Mouse (Mus musculus): Measurements from ENCODE around the gene Ppp1r14b. TPM values are rescaled to one million over a fixed set of nuclear protein-coding genes. Genes with fewer than 3 reads are reported as not detected.

Ppp1r14b gene
- polyA plus RNA-seq (2012; rRNA removed) (277 and 304 TPM in 2 replicates), polyA plus RNA-seq (2014; fragmentation: Nextera tagmentation; extraction: Ambion mirVana) (249 and 282 TPM in 2 replicates)

DNA sequence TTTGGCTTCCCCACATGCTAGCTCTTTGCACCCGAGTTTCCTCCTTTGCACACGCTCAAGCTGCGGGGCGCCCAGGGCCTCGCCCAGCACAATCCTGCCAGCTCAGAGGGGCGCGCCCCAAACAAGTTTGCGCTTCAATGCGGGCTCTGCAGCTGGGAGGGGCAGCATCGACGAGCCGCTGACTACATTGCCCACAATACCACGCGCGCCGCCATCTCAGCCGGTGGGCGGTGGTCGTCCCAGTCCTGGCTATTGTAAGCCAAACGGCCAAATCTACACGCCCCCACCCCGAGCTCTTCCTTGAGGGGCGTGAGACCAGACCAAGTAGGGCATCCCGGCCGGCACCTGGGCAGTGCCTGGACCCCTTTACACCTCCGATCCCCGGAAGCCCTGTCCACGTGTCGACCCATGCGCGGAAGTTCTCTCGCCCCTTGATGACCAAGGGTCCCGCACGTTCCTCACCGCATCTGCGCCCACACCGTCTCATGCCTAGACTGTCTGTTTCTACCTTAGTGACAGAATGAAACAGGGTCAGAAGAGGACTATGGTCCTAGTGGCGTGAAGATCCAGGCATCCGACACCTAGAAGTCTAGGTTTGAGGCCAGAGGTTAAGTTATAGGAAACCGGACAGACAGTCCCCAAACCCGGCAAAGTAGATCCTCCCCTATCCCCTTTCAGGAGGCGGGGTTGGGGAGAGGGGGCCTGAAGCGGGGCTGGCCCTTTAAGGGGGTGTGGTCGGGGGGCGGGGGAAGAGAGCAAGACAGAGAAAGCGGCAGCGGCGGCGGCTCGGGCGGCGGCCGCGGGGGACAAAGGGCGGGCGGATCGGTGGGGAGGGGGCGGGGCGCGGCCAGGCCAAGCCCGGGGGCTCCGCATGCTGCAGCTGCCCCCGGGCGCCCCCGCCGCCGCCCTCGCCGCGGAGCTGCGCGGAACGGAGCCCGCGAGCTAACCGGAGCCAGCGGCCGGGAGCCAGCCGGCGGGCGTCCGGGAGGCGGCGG is at the start of gene Ppp1r14b:
Ppp1r14b (plus strand) TSS at position 758 of the 995 bp plus-strand sequence.
- Histone ChIP-seq H3K36me3 (ENCODE audit: control insufficient read depth, insufficient read depth, low read length) (peaks cover 14% of the 10 kb centered on the region; the same call in 1 of the 2 replicates), H3K27me3 (ENCODE audit: control insufficient read depth, insufficient read depth, low read length) (no peaks in the 10 kb centered on the region), H3K4me2 (replicated peaks; ENCODE audit: low read depth, low read length, severe bottlenecking) (peak within 1 kb of the TSS; percentile 86), H3K9ac (ENCODE audit: low read depth, low read length, severe bottlenecking) (peak within 1 kb of the TSS; percentile 69), H3K27ac (replicated peaks; ENCODE audit: low read depth, low read length) (peak within 1 kb of the TSS; percentile 87), H3K9me3 (ENCODE audit: control insufficient read depth, low read length) (no peaks in the 10 kb centered on the region), H3K4me1 (ENCODE audit: control insufficient read depth, insufficient read depth, low read length) (peaks cover 23% of the 10 kb centered on the region), H3K4me3 (replicated peaks; ENCODE audit: low read length) (peak within 1 kb of the TSS; percentile 67)
- TF ChIP-seq POLR2A (IDR thresholded peaks at IDR 0.05; ENCODE audit: borderline replicate concordance, extremely low read depth, insufficient read depth, insufficient read length) = 0 out of 2 replicates have a peak, but pooled peaks have one; percentile 12
- ATAC-seq (ENCODE audit: low FRiP score, low read depth) (peak; percentile 75), DNase-seq (ENCODE audit: low spot score) (peak; percentile 91)
- under 1% methylated on average over 42 of the region's 84 CpGs for WGBS

DNA sequence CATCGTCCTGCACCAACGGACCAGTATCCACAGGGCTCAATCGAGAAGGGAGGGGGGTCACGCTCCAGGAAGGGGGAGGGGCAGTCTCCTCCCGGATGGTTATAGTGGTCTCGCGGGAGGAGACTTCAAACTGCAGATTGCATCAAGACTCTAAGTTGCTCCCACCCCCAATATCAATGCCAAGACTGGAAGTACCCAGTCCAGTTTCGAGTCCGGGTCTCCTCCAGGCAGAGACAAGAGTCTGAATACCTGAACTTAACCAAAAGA is 49.5 kb upstream of the Ppp1r14b start, which contains the start of gene Catsperz:
Catsperz (minus strand) TSS at position 74 of the 267 bp plus-strand sequence.
- no peaks in the 10 kb centered on the region for H3K9me3 ChIP-seq (ENCODE audit: control insufficient read depth, low read length)
- DNase-seq (ENCODE audit: low spot score) (no peak), ATAC-seq (ENCODE audit: low FRiP score, low read depth) (no peak)
- H3K4me2 ChIP-seq (replicated peaks; ENCODE audit: low read depth, low read length, severe bottlenecking) = peak within 1 kb of the TSS; percentile 36
- WGBS = 6% methylated on average over 9 of the region's 9 CpGs
- peaks cover 69% of the 10 kb centered on the region for H3K27me3 ChIP-seq (ENCODE audit: control insufficient read depth, insufficient read depth, low read length)
- peak within 1 kb of the TSS; percentile 22 for H3K4me3 ChIP-seq (replicated peaks; ENCODE audit: low read length)
- no peak within 1 kb of the TSS for H3K27ac ChIP-seq (replicated peaks; ENCODE audit: low read depth, low read length)
- TF ChIP-seq POLR2A (IDR thresholded peaks at IDR 0.05; ENCODE audit: borderline replicate concordance, extremely low read depth, insufficient read depth, insufficient read length) = no peak
- H3K36me3 ChIP-seq (ENCODE audit: control insufficient read depth, insufficient read depth, low read length) = no peaks in the 10 kb centered on the region
- 0 out of 2 replicates have a peak within 1 kb of the TSS, but pooled peaks have one; percentile 7 for H3K9ac ChIP-seq (ENCODE audit: low read depth, low read length, severe bottlenecking)
- H3K4me1 ChIP-seq (ENCODE audit: control insufficient read depth, insufficient read depth, low read length) = peaks cover 16% of the 10 kb centered on the region; the same call in 1 of the 2 replicates

DNA sequence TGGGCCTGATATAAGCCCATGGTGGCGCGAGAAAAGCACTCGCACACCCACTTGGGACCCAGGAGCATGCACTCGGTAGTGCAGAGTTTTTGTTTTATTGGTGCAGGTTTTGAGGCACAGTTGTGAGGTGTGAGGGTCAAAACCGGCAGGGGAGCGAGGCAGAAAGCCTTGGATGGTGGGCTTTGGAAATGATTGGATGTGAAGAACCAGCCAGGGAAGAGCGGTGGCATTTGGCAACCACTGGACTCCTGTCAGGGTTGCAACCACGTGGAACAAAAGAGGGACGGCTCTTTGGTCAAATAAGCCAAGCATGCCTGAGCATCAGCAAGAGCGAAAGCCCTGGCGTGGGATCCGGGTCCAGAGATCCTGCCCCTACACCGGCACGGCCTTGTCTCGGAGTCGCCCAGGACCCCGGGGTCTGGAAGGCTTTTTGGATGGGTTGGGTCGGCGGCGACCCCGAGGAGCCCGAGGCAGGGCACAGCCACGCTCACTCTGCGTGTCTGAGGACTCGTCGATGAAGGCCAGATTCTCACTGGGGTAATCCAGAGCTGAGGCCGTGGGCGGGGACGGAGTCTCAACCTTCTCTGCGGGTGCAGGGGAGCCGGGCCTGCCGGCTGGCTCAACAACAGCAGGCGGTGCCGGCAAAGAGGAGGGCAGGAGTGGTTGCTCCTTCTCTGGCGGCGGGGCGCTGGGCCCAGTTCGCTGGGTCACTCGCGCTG is 49.0 kb upstream of the Ppp1r14b start:
- Histone ChIP-seq H3K4me3 (replicated peaks; ENCODE audit: low read length) (peak overlapping the region; percentile 22; the same call in 1 of the 2 replicates), H3K27me3 (ENCODE audit: control insufficient read depth, insufficient read depth, low read length) (peaks cover 74% of the 10 kb centered on the region), H3K9me3 (ENCODE audit: control insufficient read depth, low read length) (no peaks in the 10 kb centered on the region), H3K9ac (ENCODE audit: low read depth, low read length, severe bottlenecking) (0 out of 2 replicates have a peak overlapping the region, but pooled peaks have one; percentile 7), H3K4me1 (ENCODE audit: control insufficient read depth, insufficient read depth, low read length) (peaks cover 11% of the 10 kb centered on the region; the same call in 1 of the 2 replicates), H3K4me2 (replicated peaks; ENCODE audit: low read depth, low read length, severe bottlenecking) (peak overlapping the region; percentile 36; the same call in 1 of the 2 replicates), H3K36me3 (ENCODE audit: control insufficient read depth, insufficient read depth, low read length) (no peaks in the 10 kb centered on the region), H3K27ac (replicated peaks; ENCODE audit: low read depth, low read length) (no peak overlapping the region)
- no peak for ATAC-seq (ENCODE audit: low FRiP score, low read depth)
- WGBS = 8% methylated on average over 38 of the region's 40 CpGs
- TF ChIP-seq POLR2A (IDR thresholded peaks at IDR 0.05; ENCODE audit: borderline replicate concordance, extremely low read depth, insufficient read depth, insufficient read length) = no peak
- DNase-seq (ENCODE audit: low spot score) = no peak

DNA sequence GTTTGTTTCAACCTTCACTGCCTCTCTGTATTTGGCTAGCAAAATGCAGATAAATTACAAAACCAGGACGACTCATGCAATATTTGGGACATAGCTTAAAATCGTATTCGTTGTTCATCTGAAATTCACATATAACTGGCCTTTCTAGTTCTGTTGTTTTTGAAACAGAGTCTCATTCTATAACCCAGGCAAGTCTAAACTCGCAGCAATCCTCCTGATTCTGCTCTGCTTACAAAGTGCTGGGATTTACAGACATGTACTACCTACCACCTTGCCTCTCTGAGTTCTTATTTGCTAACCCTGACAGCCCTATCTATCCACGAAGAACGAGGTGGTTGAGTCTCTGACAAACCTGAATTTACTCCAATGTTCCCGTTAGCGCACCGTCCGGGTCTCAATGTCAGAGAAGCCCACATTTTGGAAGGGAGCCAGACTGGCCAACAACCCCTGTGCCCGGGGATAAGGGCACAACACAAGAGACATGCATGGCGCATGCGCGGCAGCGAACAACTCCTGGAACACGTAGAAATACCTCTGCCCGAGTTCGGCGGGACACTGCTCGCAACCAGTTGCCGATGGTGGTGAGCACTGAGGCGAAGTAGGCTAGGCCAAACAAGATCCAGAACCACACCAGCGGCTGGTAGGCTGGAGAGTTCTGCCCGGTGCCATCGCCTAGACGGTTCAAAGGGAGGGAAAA is 48.1 kb upstream of the Ppp1r14b start:
- DNase-seq (ENCODE audit: low spot score) = peak; percentile 49
- no peak for TF ChIP-seq POLR2A (IDR thresholded peaks at IDR 0.05; ENCODE audit: borderline replicate concordance, extremely low read depth, insufficient read depth, insufficient read length)
- no peak for ATAC-seq (ENCODE audit: low FRiP score, low read depth)
- no peak overlapping the region for H3K27ac ChIP-seq (replicated peaks; ENCODE audit: low read depth, low read length)
- no peaks in the 10 kb centered on the region for H3K36me3 ChIP-seq (ENCODE audit: control insufficient read depth, insufficient read depth, low read length)
- 14% methylated on average over 26 of the region's 26 CpGs for WGBS
- 0 out of 2 replicates have a peak overlapping the region, but pooled peaks have one; percentile 7 for H3K9ac ChIP-seq (ENCODE audit: low read depth, low read length, severe bottlenecking)
- no peaks in the 10 kb centered on the region for H3K9me3 ChIP-seq (ENCODE audit: control insufficient read depth, low read length)
- peak overlapping the region; percentile 22 for H3K4me3 ChIP-seq (replicated peaks; ENCODE audit: low read length)
- peak overlapping the region; percentile 41 for H3K4me2 ChIP-seq (replicated peaks; ENCODE audit: low read depth, low read length, severe bottlenecking)
- H3K4me1 ChIP-seq (ENCODE audit: control insufficient read depth, insufficient read depth, low read length) = 0 out of 2 replicates have a peak, but pooled peaks cover 7% of the 10 kb centered on the region
- H3K27me3 ChIP-seq (ENCODE audit: control insufficient read depth, insufficient read depth, low read length) = peaks cover 82% of the 10 kb centered on the region
